Mouse (Mus musculus) gastrocnemius, adult 2 months (tissue): ENCODE measurements around the gene Eapp. TPM values are rescaled to one million over a fixed set of nuclear protein-coding genes. Genes with fewer than 3 reads are reported as not detected.

Experiments
- DNase-seq: peaks from one replicate; pipeline ENCODE4 v3.0.0; 2022
- H3K27ac ChIP-seq: fragments of 200-600 bp; 2 replicates; pipeline ENCODE4 v1.8.1; 2022; ENCODE audit warnings: mild to moderate bottlenecking
- H3K4me3 ChIP-seq: fragments of 200-600 bp; 2 replicates; pipeline ENCODE4 v1.8.1; 2022; ENCODE audit warnings: mild to moderate bottlenecking, moderate library complexity
- CTCF ChIP-seq: fragments of 200-600 bp; IDR thresholded peaks from 2 replicates; pipeline ENCODE4 v1.8.1; 2022; ENCODE audit warnings: antibody characterized with exemption, mild to moderate bottlenecking, moderate library complexity
- intact Hi-C: fragments of 180-260 bp; cut with DNase I; formaldehyde crosslinking; loops from one replicate; pipeline ENCODE4 v1.15.1; 2025
- microRNA-seq: library from miRNA; unstranded; fragments of <30 nt; microRNA quantifications from one replicate; pipeline ENCODE4 v1.2.0, GENCODE M21; 2021
- total RNA-seq, 2 experiments: library from RNA; stranded (reverse); gene quantifications; 2 replicates each; pipeline ENCODE4 v1.2.3; 2021

Eapp gene
- total RNA-seq, 2 experiments from 2014 or later: 17.8 to 18.5 TPM

- Histone ChIP-seq H3K27ac (no peak overlapping the region), H3K4me3 (no peak overlapping the region)
- DNase-seq: no peak
- intact Hi-C loops: no loop called here
- peak; percentile 40; the same call in 1 of the 2 replicates for TF ChIP-seq CTCF
These were observed 50.8 kb downstream of the Eapp start for GRCm38 (mm10) chr12:54644947-54645346.

- Histone ChIP-seq H3K27ac (no peak overlapping the region), H3K4me3 (no peak overlapping the region)
- intact Hi-C loops: no loop called here
- DNase-seq: no peak
- no peak for TF ChIP-seq CTCF
These were observed 52.3 kb downstream of the Eapp start for GRCm38 (mm10) chr12:54643320-54643892.

DNA sequence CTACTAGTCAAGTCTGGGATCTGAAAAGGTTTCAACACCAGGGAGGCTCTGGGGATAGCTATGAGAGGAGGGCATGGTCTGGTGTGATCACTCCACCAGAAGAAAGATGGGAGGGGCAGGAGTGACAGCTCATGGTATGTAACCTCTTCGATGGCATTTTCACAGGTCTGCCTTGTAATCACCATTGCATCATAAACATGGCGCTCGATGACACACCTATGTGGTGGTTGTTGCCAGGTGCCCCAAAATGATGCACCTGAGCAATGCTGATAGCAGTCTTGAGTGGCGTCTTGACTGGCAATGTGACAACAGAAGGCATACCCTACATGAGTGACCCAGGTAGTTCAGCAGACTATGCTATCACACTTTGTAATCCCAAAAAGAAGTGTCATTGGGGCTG lies 54.3 kb downstream of the Eapp start:
- Histone ChIP-seq H3K27ac (no peak overlapping the region), H3K4me3 (no peak overlapping the region)
- no peak for DNase-seq
- TF ChIP-seq CTCF: no peak
- intact Hi-C loops: no loop called here

- intact Hi-C loops: no loop called here
- H3K4me3 ChIP-seq: no peak overlapping the region
- DNase-seq: no peak
- TF ChIP-seq CTCF: no peak
- H3K27ac ChIP-seq: peak overlapping the region; percentile 67
These were observed 55.4 kb downstream of the Eapp start for GRCm38 (mm10) chr12:54640259-54640658.

DNA sequence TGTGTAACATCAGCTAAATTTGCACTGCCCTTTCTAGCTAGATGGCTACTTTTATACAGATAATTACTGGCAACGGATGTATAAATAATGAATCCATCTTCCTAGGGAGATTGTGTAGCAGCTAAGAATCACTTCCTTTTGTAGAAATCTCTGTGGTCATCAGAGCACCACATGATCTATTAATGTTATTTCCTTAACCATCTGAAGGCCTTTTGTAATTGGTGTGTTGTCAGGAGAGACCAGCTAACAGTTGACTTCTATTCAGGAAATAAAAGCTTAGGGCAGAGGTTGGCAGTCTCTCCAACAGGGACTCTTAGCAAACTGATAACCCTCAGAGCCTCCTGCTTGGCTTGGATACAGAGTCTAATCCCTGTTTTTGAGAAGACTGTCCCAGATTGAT lies 58.7 kb downstream of the Eapp start:
- Histone ChIP-seq H3K27ac (no peak overlapping the region), H3K4me3 (no peak overlapping the region)
- TF ChIP-seq CTCF: no peak
- no peak for DNase-seq
- intact Hi-C loops: no loop called here

DNA sequence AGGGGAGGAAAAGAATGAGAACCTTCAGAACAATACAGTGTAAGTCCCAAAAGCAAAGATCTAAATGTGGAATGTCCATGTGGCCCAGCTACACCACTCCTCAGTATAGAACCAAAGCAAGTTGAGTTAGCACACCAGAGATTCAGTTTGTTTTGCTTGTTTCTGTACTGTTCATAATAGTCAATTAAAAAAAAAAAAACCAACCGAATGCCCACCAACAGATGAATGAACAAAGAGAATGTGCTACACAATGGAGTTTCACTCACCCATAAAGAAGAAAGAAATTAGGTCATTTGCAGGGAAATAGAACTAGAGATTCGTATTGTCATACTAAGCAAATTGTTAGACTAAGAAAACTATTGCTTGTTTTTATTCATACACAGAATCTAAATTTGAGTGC lies 63.6 kb downstream of the Eapp start:
- Histone ChIP-seq H3K27ac (no peak overlapping the region), H3K4me3 (no peak overlapping the region)
- intact Hi-C loops: no loop called here
- TF ChIP-seq CTCF: no peak
- no peak for DNase-seq

DNA sequence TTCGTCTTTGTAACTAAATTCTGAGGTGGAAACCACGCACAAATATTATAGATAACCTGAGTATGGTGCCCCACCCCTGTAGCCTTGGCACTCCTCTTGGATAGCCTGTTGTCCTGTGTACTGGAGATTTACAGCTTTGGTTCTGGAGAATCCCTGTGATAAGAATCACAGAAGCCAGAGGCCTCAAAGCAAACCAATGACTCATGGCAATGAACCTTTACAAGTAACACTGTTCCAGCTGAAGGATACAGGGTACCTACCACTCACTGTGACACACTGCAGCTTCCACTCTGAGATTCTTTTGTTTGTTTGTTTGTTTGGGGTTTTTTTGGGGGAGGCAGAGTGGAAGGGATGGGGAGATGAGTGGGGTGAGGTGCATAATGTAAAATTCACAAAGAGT lies 73.8 kb downstream of the Eapp start:
- H3K4me3 ChIP-seq: no peak overlapping the region
- intact Hi-C loops: no loop called here
- no peak overlapping the region for H3K27ac ChIP-seq
- TF ChIP-seq CTCF: no peak
- no peak for DNase-seq

Small RNA genes within 50 kb of the gene (microRNA-seq; reads per million reads assigned to microRNA genes)
- gene Mir1892: not detected

Other genes starting within 250 kb of the Eapp start
- gene Sptssa, start 39.3 kb downstream of the Eapp start, total RNA-seq: 10 to 100 TPM; 13.7 to 20.3 TPM
- 10 to 100 TPM; 21.2 to 22.7 TPM for gene Snx6, start 99.8 kb upstream of the Eapp start, total RNA-seq
- gene Cfl2, start 167.0 kb upstream of the Eapp start, total RNA-seq: 100 to 1,000 TPM; 419 to 537 TPM